Mouse (Mus musculus) liver, adult (tissue): ENCODE measurements around the gene Pdhb.

Experiments used
- GATA4 ChIP-seq: IDR thresholded peaks from 2 replicates; pipeline ENCODE4 v1.6.1; 2014; ENCODE audit warnings: mild to moderate bottlenecking, low read length; ENCODE audit not compliant: insufficient replicate concordance

Pdhb gene

DNA sequence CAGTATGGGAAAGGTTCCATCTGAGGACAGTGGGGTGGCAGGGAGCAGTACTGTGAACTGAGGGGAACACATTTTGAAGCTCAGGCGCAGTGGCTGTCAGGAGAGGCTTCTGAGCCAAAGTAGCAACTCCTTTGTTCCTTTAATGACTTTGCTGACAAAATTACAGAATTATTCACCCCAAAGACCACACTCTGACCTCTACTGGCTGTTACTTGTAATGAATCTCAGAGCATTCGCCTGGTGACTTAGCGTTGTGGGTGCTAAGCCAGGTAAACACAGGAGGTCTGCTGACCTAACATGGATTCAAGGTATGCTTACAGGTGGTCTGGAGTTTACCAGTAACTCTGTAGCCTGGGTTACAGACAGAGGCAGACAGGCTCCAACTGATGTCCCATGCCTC, 15.9 kb downstream of the Pdhb start:
- TF ChIP-seq GATA4: no peak

GRCm38 (mm10) chr14:8154072-8154471, 18.8 kb downstream of the Pdhb start:
- no peak for TF ChIP-seq GATA4

DNA sequence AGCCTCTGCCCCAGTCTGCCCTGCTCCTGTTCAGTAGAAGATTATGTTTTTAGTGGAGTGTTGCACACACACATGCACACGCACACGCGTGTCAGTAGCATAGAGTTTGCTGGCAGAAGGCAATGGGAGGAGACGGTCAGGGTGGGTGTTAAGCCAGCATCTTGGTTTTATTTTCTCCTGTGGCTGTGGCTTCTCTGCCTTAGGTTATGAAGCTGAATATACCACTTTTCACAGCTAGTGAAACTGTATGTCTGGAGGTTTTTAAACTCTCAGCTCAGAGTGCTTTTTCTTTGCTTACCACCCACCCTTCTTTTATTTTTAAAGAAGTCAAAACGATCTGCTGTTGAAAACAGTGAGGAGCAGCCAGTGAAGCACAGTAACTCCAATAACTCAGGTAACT, 21.1 kb downstream of the Pdhb start:
- TF ChIP-seq GATA4: no peak

- no peak for TF ChIP-seq GATA4
Measured at GRCm38 (mm10) chr14:8148842-8149241, 24.0 kb downstream of the Pdhb start.

DNA sequence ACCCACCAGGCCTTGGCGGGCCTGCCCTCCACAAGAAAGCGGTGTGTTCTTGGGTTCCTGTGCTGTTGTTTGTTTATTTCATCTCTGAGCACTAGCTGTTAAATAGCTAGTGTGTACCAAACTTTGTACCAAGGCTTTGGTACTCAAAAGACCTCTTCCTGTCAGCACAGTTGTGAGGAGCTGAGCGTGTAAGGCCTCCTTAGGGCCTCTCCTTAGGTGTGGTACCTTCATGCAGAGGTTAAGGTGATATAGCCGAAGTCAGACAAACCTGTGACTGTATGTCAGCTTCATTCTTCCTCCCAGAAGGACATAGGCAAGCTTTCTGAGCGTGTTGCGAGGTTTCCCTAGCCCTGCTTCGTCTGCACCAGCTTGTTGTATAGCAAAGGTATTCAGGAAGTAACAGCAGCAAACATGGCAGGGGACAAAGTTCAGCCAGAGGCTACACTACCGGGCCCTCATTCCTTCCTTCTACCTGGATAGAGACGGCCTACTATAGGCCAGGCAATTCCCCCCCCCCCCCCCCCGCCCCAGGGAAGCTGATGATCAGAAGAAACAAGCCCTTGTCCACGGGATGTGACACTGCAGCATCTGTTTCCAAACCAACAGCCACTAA, 26.1 kb downstream of the Pdhb start:
- TF ChIP-seq GATA4: no peak

DNA sequence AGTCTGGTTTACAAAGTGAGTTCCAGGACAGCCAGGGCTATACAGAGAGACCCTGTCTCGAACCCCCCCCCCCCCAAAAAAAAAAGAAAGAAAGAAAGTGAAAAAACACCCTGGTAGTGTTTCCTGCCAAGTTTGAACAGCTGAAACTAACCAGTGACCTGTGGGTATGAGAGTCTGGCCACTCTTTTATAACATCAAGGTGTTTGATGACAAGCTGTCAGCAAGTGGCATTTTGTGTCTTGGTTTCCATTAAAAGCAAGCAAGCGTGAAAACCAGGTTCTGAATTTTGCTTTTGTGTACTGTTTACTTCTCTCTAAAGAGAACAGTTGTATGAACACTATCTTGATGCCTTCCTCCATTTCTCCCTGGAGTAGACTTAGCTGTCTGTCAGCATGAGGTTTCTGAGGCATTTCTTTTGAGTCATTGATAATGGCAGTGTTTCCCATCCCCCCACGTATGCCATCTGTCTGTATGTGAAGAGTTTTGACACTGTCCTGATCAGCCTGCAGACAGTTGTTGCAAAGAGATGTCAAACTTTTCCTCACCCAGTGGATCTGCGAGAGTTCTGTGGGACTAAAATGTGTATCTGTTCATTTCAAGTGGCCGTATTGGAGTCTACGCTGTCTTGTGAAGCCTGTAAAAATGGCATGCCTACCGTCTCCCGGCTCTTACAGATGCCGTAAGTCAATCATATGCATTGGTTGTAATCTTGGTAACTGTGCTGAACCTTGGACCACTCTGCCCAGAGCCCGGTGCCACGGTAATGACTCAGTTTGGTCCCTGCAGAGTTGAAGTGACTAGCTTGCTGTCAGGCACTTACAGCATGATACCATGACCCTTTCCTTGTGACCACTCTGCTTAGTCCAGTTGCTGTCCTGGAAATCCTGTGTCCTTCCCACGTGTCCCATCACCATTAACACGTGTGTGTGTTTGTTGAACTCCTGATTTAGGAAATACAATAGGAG, 26.9 kb downstream of the Pdhb start:
- no peak for TF ChIP-seq GATA4

DNA sequence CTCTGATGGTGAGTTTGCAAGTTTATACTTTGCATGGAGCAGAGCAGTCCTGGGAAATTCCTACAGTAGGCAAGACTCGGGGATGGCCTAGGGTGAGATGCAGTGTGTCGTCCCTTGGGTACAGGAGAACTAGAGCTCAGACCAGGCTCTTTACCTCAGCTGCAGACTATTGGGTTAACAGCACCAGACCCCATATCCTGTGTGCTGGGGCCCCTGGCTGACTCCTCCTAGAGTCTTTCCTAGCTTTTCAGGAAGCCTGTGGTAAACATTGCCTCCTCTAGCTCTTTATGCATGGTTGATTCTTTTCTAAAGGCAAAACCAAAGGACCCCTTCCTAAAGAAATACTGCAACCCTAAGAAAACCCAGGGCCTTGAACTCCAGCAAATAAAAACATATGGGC, 31.7 kb downstream of the Pdhb start:
- TF ChIP-seq GATA4: no peak

DNA sequence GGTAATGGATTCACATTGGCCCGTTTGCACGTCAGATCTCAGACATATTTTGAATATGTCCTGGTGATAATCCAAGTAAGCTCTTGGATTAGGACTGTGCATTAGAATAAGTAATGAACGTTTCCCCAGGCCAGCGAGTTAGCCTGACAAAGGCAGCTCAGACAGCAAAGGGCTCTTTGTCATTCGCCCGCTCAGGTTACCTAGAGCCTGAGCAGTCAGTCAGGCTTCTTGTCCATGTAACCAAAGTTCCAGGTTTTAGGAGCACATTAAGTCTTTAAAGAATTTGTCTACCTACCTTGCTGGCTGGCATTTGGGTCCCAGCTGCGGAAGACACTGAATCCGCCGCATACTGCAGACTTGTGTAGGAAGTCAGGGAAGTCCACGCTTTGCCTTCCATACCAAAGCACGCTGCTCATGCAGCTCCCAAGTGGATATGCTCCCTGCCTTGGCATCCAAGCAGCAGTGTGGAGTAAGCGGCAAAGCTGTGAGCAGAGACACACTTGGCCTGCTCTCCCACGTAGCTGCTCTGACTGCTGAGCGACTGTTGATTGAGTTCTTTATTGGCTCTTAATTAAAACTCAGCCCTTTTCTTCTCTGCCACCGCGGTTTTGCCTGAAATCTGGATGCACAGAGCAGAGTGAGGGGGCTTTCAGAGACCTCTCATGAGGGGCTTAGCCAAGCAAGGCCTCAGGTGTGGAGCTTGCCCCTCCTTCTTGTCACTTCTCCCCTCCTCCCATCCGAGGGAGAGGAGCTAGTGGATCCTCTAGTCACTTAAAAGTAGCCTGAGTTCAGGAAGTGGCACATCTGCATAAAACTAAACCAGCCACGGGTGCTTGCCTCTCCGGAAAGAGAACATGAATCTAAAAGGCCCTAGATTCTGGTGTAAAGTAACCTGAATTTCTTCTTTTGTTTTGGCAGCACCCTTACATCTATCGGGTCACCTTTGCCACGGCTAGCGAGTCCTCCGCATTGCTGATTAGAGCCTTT, 32.8 kb downstream of the Pdhb start:
- TF ChIP-seq GATA4: no peak

- TF ChIP-seq GATA4: no peak
Measured at GRCm38 (mm10) chr14:8135130-8135529, 37.7 kb downstream of the Pdhb start.

GRCm38 (mm10) chr14:8134234-8134633, 38.6 kb downstream of the Pdhb start:
- no peak for TF ChIP-seq GATA4

- no peak for TF ChIP-seq GATA4
Measured at GRCm38 (mm10) chr14:8132789-8133188, 40.0 kb downstream of the Pdhb start.

- TF ChIP-seq GATA4: no peak
Measured at GRCm38 (mm10) chr14:8127971-8128370, 44.9 kb downstream of the Pdhb start.

GRCm38 (mm10) chr14:8124046-8124881, 48.6 kb downstream of the Pdhb start:
- no peak for TF ChIP-seq GATA4

DNA sequence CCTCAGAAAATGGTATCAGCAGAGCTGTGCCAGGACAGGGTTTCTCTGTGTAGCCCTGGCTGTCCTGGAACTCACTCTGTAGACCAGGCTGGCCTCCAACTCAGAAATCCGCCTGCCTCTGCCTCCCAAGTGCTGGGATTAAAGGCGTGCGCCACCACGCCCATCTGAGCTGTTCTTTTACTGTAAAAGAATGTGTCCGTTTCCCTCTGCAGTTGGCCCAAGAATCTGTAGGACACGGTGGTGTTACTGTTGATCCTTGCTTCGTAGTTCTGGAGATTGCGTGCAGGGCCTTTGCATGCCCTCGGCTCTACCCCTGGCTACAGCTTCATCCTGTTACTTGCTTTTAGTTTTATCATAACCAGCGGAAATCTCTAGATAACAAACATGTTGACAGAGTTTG, 49.2 kb downstream of the Pdhb start:
- TF ChIP-seq GATA4: peak; percentile 63; the same call in 1 of the 2 replicates
